Mouse (Mus musculus) left cerebral cortex, postnatal 25 days (tissue): Measurements from ENCODE around the gene Yipf3. TPM values are rescaled to one million over a fixed set of nuclear protein-coding genes. Genes with fewer than 3 reads are reported as not detected.

Source experiments
- DNase-seq, 2 experiments: peaks; one replicate each; pipeline ENCODE4 v3.0.0; 2022; ENCODE audit warnings: low spot score in 2 of 2, mixed read lengths in 1 of 2
- intact Hi-C: fragments of 180-260 bp; cut with DNase I; formaldehyde crosslinking; loops from one replicate; pipeline ENCODE4 v1.15.1; 2025
- total RNA-seq, 2 experiments: library from RNA; stranded (reverse); gene quantifications; 2 replicates each; pipeline ENCODE4 v1.2.3; 2021

Yipf3 gene
- total RNA-seq, 2 experiments from 2014 or later: 95.5 to 95.9 TPM

- intact Hi-C loops: loop anchor here (2.0 kb wide), 1 partner anchor 22 kb away; the partner anchor contains the start of gene Dlk2
- DNase-seq: no peak
Observed at GRCm38 (mm10) chr17:46275034-46275433, 27.2 kb downstream of the Yipf3 start.

GRCm38 (mm10) chr17:46275506-46275905, 27.6 kb downstream of the Yipf3 start:
- intact Hi-C loops: loop anchor here (2.0 kb wide), 1 partner anchor 21 kb away; the partner anchor contains the start of gene Dlk2
- DNase-seq: no peak

- intact Hi-C loops: no loop called here
- DNase-seq: no peak
Observed at GRCm38 (mm10) chr17:46277586-46277985, 29.7 kb downstream of the Yipf3 start.

GRCm38 (mm10) chr17:46278011-46278765, 30.3 kb downstream of the Yipf3 start:
- intact Hi-C loops: no loop called here
- DNase-seq: no peak

DNA sequence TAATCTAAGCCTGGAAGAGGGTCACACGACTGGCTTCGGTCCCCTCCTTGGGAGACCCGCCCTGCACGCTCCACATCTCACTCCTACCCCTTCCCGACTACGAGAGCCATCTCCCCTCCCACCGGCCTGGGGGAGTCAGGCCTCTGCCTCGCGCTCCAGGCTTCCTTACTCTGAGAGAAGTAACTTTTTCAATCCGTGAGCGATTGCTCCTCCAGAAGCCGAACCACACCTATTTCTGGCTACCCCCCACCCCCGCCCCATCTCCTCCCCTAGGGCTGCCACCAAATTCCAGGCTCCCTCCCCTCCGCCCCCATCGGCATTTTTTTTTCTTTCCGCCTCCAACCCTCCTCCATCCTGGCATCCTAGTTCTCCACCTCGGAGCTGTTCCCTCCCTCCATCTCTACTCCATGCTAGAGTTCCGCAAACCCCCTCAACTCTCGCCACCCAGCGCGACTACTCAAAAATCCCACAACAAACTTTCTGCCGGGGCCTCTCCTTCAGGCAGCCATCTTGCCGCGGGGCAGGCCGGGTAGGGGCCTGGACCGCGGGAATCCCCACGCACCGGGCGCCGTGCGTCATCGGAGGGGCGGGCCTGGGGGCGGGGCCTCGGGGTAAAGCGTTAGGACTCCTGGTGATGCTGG, 34.7 kb downstream of the Yipf3 start, which contains the start of gene Tjap1:
TSS of gene Tjap1 (minus strand) at position 544 of the 641 bp plus-strand sequence.
- intact Hi-C loops: loop anchor here (2.0 kb wide), 1 partner anchor 14 kb away; the partner anchor contains the start of gene Dlk2
- DNase-seq: peak; percentile 81 to 88

- intact Hi-C loops: loop anchor here (2.0 kb wide), 1 partner anchor 14 kb away; the partner anchor contains the start of gene Dlk2
- DNase-seq: no peak
Observed at GRCm38 (mm10) chr17:46283140-46283539, 35.3 kb downstream of the Yipf3 start.

DNA sequence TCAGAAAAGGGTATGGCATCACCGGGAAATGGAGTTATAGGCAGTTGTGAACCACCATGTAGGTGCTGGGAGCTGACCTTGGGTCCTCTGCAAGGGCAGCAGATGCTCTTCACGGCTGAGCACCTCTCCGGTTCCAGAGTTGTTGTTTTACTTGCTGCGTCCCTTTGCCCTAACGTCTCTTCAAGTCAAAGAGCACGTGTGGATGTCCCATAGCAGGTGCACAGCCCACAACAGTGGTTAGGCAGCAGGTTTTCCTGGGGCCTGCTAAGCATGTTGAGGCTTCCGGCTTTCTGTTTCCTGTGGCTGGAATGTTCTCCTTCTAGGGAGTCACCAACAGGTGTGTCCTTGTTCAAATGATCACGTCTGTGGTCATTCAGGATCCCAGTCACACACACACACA, 36.0 kb downstream of the Yipf3 start:
- no peak for DNase-seq
- intact Hi-C loops: loop anchor here (2.0 kb wide), 1 partner anchor 13 kb away; the partner anchor contains the start of gene Dlk2

GRCm38 (mm10) chr17:46284653-46285052, 36.8 kb downstream of the Yipf3 start:
- DNase-seq: no peak
- intact Hi-C loops: no loop called here

GRCm38 (mm10) chr17:46285407-46285806, 37.5 kb downstream of the Yipf3 start:
- DNase-seq: no peak
- intact Hi-C loops: no loop called here

DNA sequence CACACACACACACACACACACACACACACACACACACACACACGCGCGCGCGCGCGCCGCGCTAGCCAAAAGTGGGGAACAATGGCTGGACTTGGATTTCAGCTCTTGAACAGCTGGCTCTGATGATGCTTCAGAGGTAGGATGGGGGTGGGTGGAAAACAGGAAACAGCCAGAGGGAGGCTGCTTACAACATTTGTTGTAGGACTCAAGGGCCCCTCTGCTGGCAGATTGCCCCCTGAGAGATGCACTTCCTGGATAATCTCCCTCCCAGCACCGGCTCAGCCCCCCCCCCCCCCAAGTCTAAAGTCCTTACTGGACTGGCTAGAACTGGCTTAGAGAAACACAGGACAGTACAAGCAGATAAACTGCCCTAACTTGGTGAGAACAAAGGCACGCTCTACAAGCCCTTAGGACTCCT, 39.8 kb downstream of the Yipf3 start:
- intact Hi-C loops: no loop called here
- DNase-seq: no peak

DNA sequence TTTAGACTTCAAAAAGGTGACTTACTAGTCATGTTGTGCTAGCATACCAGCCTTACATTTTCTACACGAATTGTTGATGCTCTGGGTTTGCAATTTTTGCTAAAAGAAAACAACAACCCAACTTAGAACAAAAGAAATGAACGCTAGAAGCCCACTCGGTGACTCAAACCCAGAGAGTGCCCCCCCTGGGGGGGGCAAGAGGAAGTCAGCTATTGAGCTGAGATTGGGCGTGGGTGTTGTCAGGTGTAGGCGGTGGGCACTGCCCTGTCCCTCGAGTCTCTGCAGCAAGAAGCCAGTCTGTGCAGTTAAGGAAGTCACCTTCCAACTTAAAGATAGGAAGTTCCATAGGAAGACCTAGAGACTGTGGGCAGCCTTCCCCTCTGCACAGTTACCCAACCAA, 48.7 kb downstream of the Yipf3 start:
- intact Hi-C loops: loop anchor here (2.0 kb wide), 2 partner anchors 14 to 22 kb away; partner anchors contain the start of gene Tjap1

DNA sequence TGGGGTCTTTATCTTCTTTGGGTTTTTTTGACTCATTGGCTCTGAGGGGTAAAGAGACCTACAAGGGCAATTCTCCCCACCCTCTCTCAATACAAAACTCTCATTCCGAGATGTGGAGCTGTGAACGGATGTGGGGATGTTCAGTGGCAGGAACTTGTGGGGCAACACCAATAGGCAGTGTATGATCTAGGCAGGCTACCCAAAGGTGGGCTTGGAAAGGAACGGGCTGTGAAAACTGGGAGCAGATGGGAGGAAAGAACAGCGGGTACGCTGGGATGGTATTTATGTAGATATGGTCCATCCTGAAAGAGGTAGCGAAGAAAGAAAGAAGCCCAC, 49.1 kb downstream of the Yipf3 start:
- peak in 1 of 2 experiments; percentile 70 for DNase-seq

More for the DNA sequence above, 48.7 kb downstream of the Yipf3 start:
- DNase-seq: no peak

DNA sequence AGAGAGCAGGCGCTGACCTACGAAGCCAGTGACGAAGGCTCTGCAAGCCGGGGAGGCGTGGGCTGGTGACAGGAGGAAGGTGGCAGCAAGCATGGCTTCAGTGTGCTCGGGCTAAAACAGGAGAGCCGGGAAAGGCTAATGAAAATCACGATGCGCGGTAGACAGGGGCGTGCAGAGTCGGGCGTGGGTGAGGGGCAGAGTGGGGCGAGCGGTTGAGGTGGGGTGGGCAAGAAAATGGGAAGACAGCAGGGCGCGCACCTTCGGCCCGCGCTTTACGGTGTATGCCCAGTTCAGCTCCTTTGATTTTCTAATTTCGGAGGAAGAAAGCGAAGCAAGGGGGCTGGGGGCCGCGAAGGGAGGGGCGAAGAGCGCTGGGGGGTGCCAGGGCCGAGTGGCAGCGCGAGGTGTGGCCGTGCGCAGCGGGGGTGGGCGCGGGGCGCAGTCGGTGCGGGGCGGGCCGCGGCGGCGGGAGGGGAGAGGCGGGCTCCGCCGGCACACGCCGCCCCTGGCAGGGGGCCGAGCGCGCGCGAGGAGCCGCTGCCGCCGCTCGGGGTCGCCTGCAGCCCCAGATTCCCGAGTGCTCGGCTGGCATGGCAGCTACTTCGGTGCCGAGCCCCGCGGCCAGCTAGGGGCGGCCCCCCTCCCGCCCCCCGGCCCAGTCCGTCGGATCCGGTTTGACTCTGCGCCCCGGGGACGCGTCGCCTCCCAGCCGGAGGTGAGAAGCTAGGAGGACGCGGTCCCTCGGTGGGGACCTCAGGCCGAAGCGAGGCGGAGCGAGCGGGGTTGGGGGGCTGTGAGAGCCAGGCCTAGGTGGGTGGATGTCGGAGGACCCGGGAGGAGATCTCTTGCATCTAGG, 49.7 kb downstream of the Yipf3 start, which contains the start of gene Dlk2:
TSS of gene Dlk2 (plus strand) at position 58 of the 856 bp plus-strand sequence.
- intact Hi-C loops: loop anchor here (1.0 to 2.0 kb wide), 3 partner anchors 15 to 31 kb away; partner anchors contain the start of gene Tjap1
- peak; percentile 45 to 86 for DNase-seq

More for the DNA sequence above, 49.1 kb downstream of the Yipf3 start:
- intact Hi-C loops: loop anchor here (2.0 kb wide), 2 partner anchors 14 to 22 kb away; partner anchors contain the start of gene Tjap1

- intact Hi-C loops: loop anchor here (1.0 kb wide), 1 partner anchor 32 kb away; no protein-coding TSS in a partner anchor
Observed at GRCm38 (mm10) chr17:46298220-46298913, 50.5 kb downstream of the Yipf3 start.

GRCm38 (mm10) chr17:46301892-46302291, 54.0 kb downstream of the Yipf3 start:
- peak in 1 of 2 experiments; percentile 62 for DNase-seq
- intact Hi-C loops: no loop called here

More at GRCm38 (mm10) chr17:46298220-46298913, 50.5 kb downstream of the Yipf3 start:
- DNase-seq: peak; percentile 85 to 90
